ENCODE assay signal across 18 mouse cellular contexts in genomic region chr10:114701791-114702190, GRCm38 (mm10).
A peak's percentile ranks its signal among the peaks of the same experiment; 100 is the strongest.
DNase-seq lines count a peak whose midpoint lies in the region; ATAC-seq and TF ChIP-seq lines count a peak whose summit lies in the region.
"Had no signal": no experiment of that assay in that cellular context is flagged by ENCODE, and none has a peak within 500 bp of the region (broad histone marks: within the 10 kb centered on the region; RNA-seq: fewer than 3 reads in every experiment).

No protein-coding gene starts in this region.

- 0 out of 2 replicates have a peak, but pooled peaks cover 3% of the 10 kb centered on the region for H3K4me1 ChIP-seq in forebrain, embryonic 13.5 days
- no peaks in the 10 kb centered on the region for H3K4me1 ChIP-seq in forebrain, postnatal 0 days (ENCODE audit: insufficient read depth)
- no peaks in the 10 kb centered on the region for H3K4me1 ChIP-seq in forebrain, embryonic 16.5 days (replicated peaks; ENCODE audit: control insufficient read depth, insufficient read depth, low read length)
- no peaks in the 10 kb centered on the region for H3K4me1 ChIP-seq in forebrain, embryonic 15.5 days
- H3K4me1 ChIP-seq in kidney, embryonic 16.5 days (ENCODE audit: insufficient read depth, low read length): no peaks in the 10 kb centered on the region
- H3K4me1 ChIP-seq: embryonic facial prominence, embryonic 10.5 days; embryonic facial prominence, embryonic 12.5 days had no signal

- H3K36me3 ChIP-seq in forebrain, embryonic 13.5 days (ENCODE audit: poor library complexity, severe bottlenecking): no peaks in the 10 kb centered on the region
- H3K36me3 ChIP-seq in forebrain, postnatal 0 days (ENCODE audit: insufficient read depth): no peaks in the 10 kb centered on the region
- no peaks in the 10 kb centered on the region for H3K36me3 ChIP-seq in forebrain, embryonic 16.5 days (ENCODE audit: control insufficient read depth, insufficient read depth)
- no peaks in the 10 kb centered on the region for H3K36me3 ChIP-seq in forebrain, embryonic 15.5 days
- no peaks in the 10 kb centered on the region for H3K36me3 ChIP-seq in kidney, embryonic 16.5 days (ENCODE audit: insufficient read depth, low read length)
- H3K36me3 ChIP-seq: embryonic facial prominence, embryonic 10.5 days; embryonic facial prominence, embryonic 12.5 days had no signal

- no peak for TF ChIP-seq CTCF in forebrain, postnatal 0 days (IDR thresholded peaks at IDR 0.05; ENCODE audit: low read depth)
- TF ChIP-seq CTCF in brain, embryonic 14.5 days (IDR thresholded peaks at IDR 0.05; ENCODE audit: borderline replicate concordance, extremely low read depth, insufficient read depth, insufficient read length): no peak

- H3K4me2 ChIP-seq in forebrain, embryonic 13.5 days: no peak overlapping the region
- no peak overlapping the region for H3K4me2 ChIP-seq in forebrain, postnatal 0 days (ENCODE audit: low read depth)
- no peak overlapping the region for H3K4me2 ChIP-seq in forebrain, embryonic 16.5 days (ENCODE audit: low read length)
- H3K4me2 ChIP-seq in forebrain, embryonic 15.5 days (replicated peaks): no peak overlapping the region
- H3K4me2 ChIP-seq in kidney, embryonic 16.5 days (replicated peaks; ENCODE audit: low read depth, low read length): no peak overlapping the region
- H3K4me2 ChIP-seq: embryonic facial prominence, embryonic 12.5 days had no signal

- no peaks in the 10 kb centered on the region for H3K27me3 ChIP-seq in forebrain, embryonic 13.5 days
- H3K27me3 ChIP-seq in forebrain, postnatal 0 days (ENCODE audit: insufficient read depth, low read length): no peaks in the 10 kb centered on the region
- no peaks in the 10 kb centered on the region for H3K27me3 ChIP-seq in forebrain, embryonic 16.5 days (replicated peaks; ENCODE audit: control insufficient read depth, insufficient read depth, low read length)
- no peaks in the 10 kb centered on the region for H3K27me3 ChIP-seq in forebrain, embryonic 15.5 days
- no peaks in the 10 kb centered on the region for H3K27me3 ChIP-seq in kidney, embryonic 16.5 days (ENCODE audit: insufficient read depth, low read length)
- H3K27me3 ChIP-seq: embryonic facial prominence, embryonic 12.5 days had no signal

- peak; percentile 33; the same call in 1 of the 2 replicates for ATAC-seq in forebrain, embryonic 13.5 days
- ATAC-seq in forebrain, postnatal 0 days: no peak
- peak; percentile 52; the same call in 1 of the 2 replicates for ATAC-seq in forebrain, embryonic 16.5 days
- no peak for ATAC-seq in forebrain, embryonic 15.5 days (replicated peaks)
- ATAC-seq in kidney, embryonic 16.5 days (ENCODE audit: low FRiP score, low TSS enrichment): peak; percentile 39; the same call in 1 of the 2 replicates

- no peak overlapping the region for H3K27ac ChIP-seq in forebrain, embryonic 13.5 days
- H3K27ac ChIP-seq in forebrain, postnatal 0 days (ENCODE audit: low read depth, low read length): no peak overlapping the region
- H3K27ac ChIP-seq in forebrain, embryonic 16.5 days (ENCODE audit: low read length): no peak overlapping the region
- H3K27ac ChIP-seq in forebrain, embryonic 15.5 days (replicated peaks): no peak overlapping the region
- H3K27ac ChIP-seq in kidney, embryonic 16.5 days (ENCODE audit: low read length): no peak overlapping the region
- H3K27ac ChIP-seq: embryonic facial prominence, embryonic 10.5 days; embryonic facial prominence, embryonic 12.5 days had no signal

- TF ChIP-seq POLR2A in brain, embryonic 14.5 days (IDR thresholded peaks at IDR 0.05; ENCODE audit: borderline replicate concordance, extremely low read depth, insufficient read depth, insufficient read length, poor library complexity, severe bottlenecking): no peak

- H3K4me3 ChIP-seq in forebrain, embryonic 13.5 days: no peak overlapping the region
- H3K4me3 ChIP-seq in forebrain, postnatal 0 days (ENCODE audit: low read depth, low read length): no peak overlapping the region
- H3K4me3 ChIP-seq in forebrain, embryonic 16.5 days (replicated peaks; ENCODE audit: low read length): no peak overlapping the region
- H3K4me3 ChIP-seq in forebrain, embryonic 15.5 days: no peak overlapping the region
- H3K4me3 ChIP-seq in kidney, embryonic 16.5 days (ENCODE audit: low read length): no peak overlapping the region
- H3K4me3 ChIP-seq: embryonic facial prominence, embryonic 10.5 days; embryonic facial prominence, embryonic 12.5 days had no signal

- DNase-seq in forebrain, postnatal 0 days: no peak
- no peak for DNase-seq in kidney, postnatal 14 days
- DNase-seq in brain, embryonic 14.5 days (ENCODE audit: low read depth): peak; percentile 61
- no peak for DNase-seq in neural tube, embryonic 10.5 days (ENCODE audit: extremely low spot score, low spot score)
- DNase-seq: adrenal gland, adult 2 months; adrenal gland, postnatal 10 days; adrenal gland, postnatal 25 days; cerebellum, adult 11-12 months; cerebellum, adult 2 months; cerebellum, adult 9-10 months; cerebellum, postnatal 10 days; cerebellum, postnatal 25 days had no signal

- no peak overlapping the region for H3K9ac ChIP-seq in forebrain, embryonic 13.5 days
- no peak overlapping the region for H3K9ac ChIP-seq in forebrain, postnatal 0 days
- no peak overlapping the region for H3K9ac ChIP-seq in forebrain, embryonic 16.5 days (replicated peaks; ENCODE audit: low read depth, low read length)
- H3K9ac ChIP-seq in forebrain, embryonic 15.5 days (replicated peaks): no peak overlapping the region
- H3K9ac ChIP-seq in kidney, embryonic 16.5 days (replicated peaks; ENCODE audit: low read length): no peak overlapping the region
- H3K9ac ChIP-seq: embryonic facial prominence, embryonic 12.5 days had no signal

- no peaks in the 10 kb centered on the region for H3K9me3 ChIP-seq in forebrain, embryonic 13.5 days (replicated peaks)
- no peaks in the 10 kb centered on the region for H3K9me3 ChIP-seq in forebrain, postnatal 0 days (ENCODE audit: low read length)
- no peaks in the 10 kb centered on the region for H3K9me3 ChIP-seq in forebrain, embryonic 16.5 days (ENCODE audit: control insufficient read depth, low read length)
- no peaks in the 10 kb centered on the region for H3K9me3 ChIP-seq in forebrain, embryonic 15.5 days
- H3K9me3 ChIP-seq in kidney, embryonic 16.5 days (ENCODE audit: low read length): no peaks in the 10 kb centered on the region
- H3K9me3 ChIP-seq: embryonic facial prominence, embryonic 10.5 days; embryonic facial prominence, embryonic 12.5 days had no signal

Comparison
In these comparisons a context has a peak if more than half of its experiments do, and no peak if none do; other contexts are left out.
1. ATAC-seq: peak in forebrain, embryonic 13.5 days (single experiment), forebrain, embryonic 16.5 days (single experiment) and kidney, embryonic 16.5 days (single experiment); none in forebrain, postnatal 0 days (single experiment) and forebrain, embryonic 15.5 days (single experiment).